Mouse (Mus musculus): ENCODE measurements around the gene Lrrn1. TPM values are rescaled to one million over a fixed set of nuclear protein-coding genes. Genes with fewer than 3 reads are reported as not detected.

The Lrrn1 gene
- total RNA-seq, 2 experiments from 2014 or later, result 6.0 to 6.9 TPM

DNA sequence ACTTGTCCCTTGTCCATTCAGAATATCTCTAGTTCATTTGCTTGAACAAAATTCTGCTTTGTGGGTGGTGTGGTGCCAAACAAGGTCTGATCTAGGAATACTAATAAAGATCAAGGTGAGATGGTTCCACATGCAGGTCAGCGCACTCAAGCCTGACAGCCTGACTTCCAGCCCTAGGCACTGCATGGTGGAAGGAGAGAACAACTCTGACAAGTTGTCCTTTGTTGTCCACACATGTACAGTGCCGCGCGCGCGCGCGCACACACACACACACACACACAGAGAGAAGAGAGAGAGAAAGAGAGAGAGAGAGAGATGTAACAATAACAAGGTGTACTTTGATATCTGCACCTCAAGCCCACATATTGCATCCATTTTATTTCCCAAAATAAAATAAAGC is 47.7 kb downstream of the Lrrn1 start:
- DNase-seq (ENCODE audit: low spot score), result no peak

DNA sequence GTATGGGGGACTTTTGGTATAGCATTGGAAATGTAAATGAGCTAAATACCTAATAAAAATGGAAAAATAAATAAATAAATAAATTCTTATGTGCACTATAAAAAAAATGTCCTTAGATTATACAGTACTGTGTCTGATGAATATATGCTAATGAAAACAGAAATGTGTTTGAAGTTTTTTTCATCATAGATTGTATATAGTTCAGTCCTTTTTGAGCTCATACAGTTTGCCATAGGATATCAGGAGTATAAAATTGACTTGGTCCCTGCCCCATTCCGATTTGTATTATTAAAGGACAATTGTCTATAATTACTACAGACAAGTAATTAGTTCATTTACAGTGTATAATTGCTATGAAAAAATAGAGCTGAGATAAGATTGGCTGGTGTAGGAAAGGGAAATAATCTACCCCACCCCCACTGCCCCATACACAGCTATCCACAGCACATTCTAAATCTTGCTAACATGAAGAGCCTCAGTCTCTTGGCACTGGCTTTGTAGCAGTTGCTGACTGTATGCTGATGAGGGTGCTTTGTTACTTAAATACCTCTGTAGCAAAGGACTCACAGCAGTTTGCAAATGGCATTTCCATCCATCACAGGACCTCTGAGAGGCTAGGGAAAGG is 54.3 kb downstream of the Lrrn1 start:
- no peak for DNase-seq (ENCODE audit: low spot score)

DNA sequence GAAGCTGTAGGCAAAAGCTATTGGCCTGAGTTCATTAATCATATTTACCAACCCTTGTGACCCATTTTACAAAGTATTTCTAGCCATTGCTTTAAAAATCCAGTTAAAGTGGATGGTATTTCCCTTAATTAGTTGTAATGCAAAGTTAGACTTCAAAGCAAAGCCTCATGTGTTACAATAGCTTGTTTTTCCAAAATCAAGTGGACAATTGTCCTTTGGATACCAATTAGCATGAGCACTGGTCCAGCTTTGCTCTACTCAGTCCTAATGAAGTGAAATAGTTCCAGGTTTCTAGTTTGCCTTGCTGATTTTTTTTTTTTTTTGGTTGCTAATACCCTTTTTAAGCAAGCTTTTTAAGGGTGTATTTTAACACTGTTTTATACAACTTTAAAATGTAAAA is 75.6 kb downstream of the Lrrn1 start:
- DNase-seq (ENCODE audit: low spot score), result no peak

DNA sequence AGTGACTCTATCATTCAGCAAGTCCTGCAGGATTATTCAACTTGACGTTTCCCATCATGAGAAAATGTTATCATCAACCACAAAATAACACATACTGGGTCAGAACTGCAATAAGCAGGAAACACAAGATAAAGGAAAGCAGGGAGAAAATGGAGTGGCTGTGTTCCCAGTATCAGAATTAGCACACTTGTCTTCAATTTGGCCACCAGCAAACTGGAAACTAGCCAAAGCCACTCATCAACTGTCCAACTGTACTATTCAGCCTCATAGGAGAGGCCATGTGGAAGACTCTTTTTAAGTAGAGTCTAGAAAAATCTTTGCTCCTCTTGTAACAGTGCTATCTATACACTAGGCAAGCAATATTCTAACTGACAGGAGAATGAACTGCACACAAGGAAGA is 84.7 kb downstream of the Lrrn1 start:
- DNase-seq (ENCODE audit: low spot score), result no peak
